ENCODE assay signal across 7 mouse cellular contexts in genomic region chr8:83698661-83699453, GRCm38 (mm10). TPM values are rescaled to one million over a fixed set of nuclear protein-coding genes. Genes with fewer than 3 reads are reported as not detected.
DNase-seq lines count a peak whose midpoint lies in the region; ATAC-seq and TF ChIP-seq lines count a peak whose summit lies in the region.

Gene Pkn1 (minus strand): TSS chr8:83699179.

- H3K27me3 ChIP-seq in intestine, embryonic 15.5 days (replicated peaks): no peaks in the 10 kb centered on the region
- H3K27me3 ChIP-seq in limb, embryonic 10.5 days (ENCODE audit: low read depth, poor library complexity, severe bottlenecking): no peaks in the 10 kb centered on the region
- H3K27me3 ChIP-seq in midbrain, embryonic 11.5 days (ENCODE audit: control insufficient read depth, insufficient read depth, low read length): no peaks in the 10 kb centered on the region
- no peaks in the 10 kb centered on the region for H3K27me3 ChIP-seq in small intestine, adult 2 months (ENCODE audit: control insufficient read depth, insufficient read depth, low read length)

- no peak for TF ChIP-seq CTCF in cortical plate, adult 2 months (IDR thresholded peaks at IDR 0.05; ENCODE audit: extremely low read depth, insufficient read depth, low read length)
- no peak for TF ChIP-seq CTCF in small intestine, adult 2 months (IDR thresholded peaks at IDR 0.05; ENCODE audit: extremely low read depth, insufficient read length, insufficient replicate concordance, low read depth, low read length)

- DNase-seq in adipocyte (ENCODE audit: low spot score): peak; percentile 69
- peak; percentile 70 to 83 for DNase-seq in gastrocnemius, postnatal 4 days (ENCODE audit: low spot score in 2 of 2)
- peak; percentile 92 for DNase-seq in limb, embryonic 10.5 days (ENCODE audit: low spot score)
- DNase-seq in midbrain, embryonic 11.5 days (ENCODE audit: low spot score, missing footprints): peak; percentile 97

- peak; percentile 93 for ATAC-seq in intestine, embryonic 15.5 days
- peak; percentile 96 for ATAC-seq in midbrain, embryonic 11.5 days (ENCODE audit: low FRiP score)

- peak within 1 kb of the TSS; percentile 97 for H3K27ac ChIP-seq in cortical plate, adult 2 months (ENCODE audit: insufficient read depth, low read length)
- H3K27ac ChIP-seq in intestine, embryonic 15.5 days: peak within 1 kb of the TSS; percentile 90
- H3K27ac ChIP-seq in limb, embryonic 10.5 days: peak within 1 kb of the TSS; percentile 95
- peak within 1 kb of the TSS; percentile 56 for H3K27ac ChIP-seq in midbrain, embryonic 11.5 days (ENCODE audit: low read depth, low read length)
- peak within 1 kb of the TSS; percentile 95 for H3K27ac ChIP-seq in small intestine, adult 2 months (ENCODE audit: insufficient read depth, low read depth, low read length)

- peak within 1 kb of the TSS; percentile 78 for H3K4me3 ChIP-seq in cortical plate, adult 2 months (ENCODE audit: insufficient read depth, low read length)
- H3K4me3 ChIP-seq in intestine, embryonic 15.5 days (replicated peaks): peak within 1 kb of the TSS; percentile 82
- H3K4me3 ChIP-seq in limb, embryonic 10.5 days: peak within 1 kb of the TSS; percentile 96
- peak within 1 kb of the TSS; percentile 85 for H3K4me3 ChIP-seq in midbrain, embryonic 11.5 days (ENCODE audit: low read depth, low read length)
- peak within 1 kb of the TSS; percentile 95 for H3K4me3 ChIP-seq in small intestine, adult 2 months (ENCODE audit: low read depth, low read length)

- H3K4me2 ChIP-seq in intestine, embryonic 15.5 days (replicated peaks): peak within 1 kb of the TSS; percentile 72
- peak within 1 kb of the TSS; percentile 97 for H3K4me2 ChIP-seq in midbrain, embryonic 11.5 days

- H3K4me1 ChIP-seq in cortical plate, adult 2 months (ENCODE audit: control insufficient read depth, insufficient read depth, low read length): peaks cover 18% of the 10 kb centered on the region
- H3K4me1 ChIP-seq in intestine, embryonic 15.5 days (replicated peaks): peaks cover 38% of the 10 kb centered on the region
- peaks cover 50% of the 10 kb centered on the region for H3K4me1 ChIP-seq in limb, embryonic 10.5 days
- H3K4me1 ChIP-seq in midbrain, embryonic 11.5 days (ENCODE audit: control insufficient read depth, insufficient read depth, low read length): peaks cover 20% of the 10 kb centered on the region
- H3K4me1 ChIP-seq in small intestine, adult 2 months (ENCODE audit: control insufficient read depth, insufficient read depth, insufficient read length, low read length): peaks cover 36% of the 10 kb centered on the region

- H3K9ac ChIP-seq in intestine, embryonic 15.5 days: peak within 1 kb of the TSS; percentile 87
- H3K9ac ChIP-seq in midbrain, embryonic 11.5 days (ENCODE audit: low read length): peak within 1 kb of the TSS; percentile 95

- TF ChIP-seq POLR2A in cortical plate, adult 2 months (IDR thresholded peaks at IDR 0.05; ENCODE audit: extremely low read depth, insufficient read depth, low read length): 0 out of 2 replicates have a peak, but pooled peaks have one; percentile 33
- peak; percentile 72; the same call in 1 of the 2 replicates for TF ChIP-seq POLR2A in small intestine, adult 2 months (IDR thresholded peaks at IDR 0.05; ENCODE audit: low read depth, low read length)

- H3K36me3 ChIP-seq in intestine, embryonic 15.5 days: no peaks in the 10 kb centered on the region
- peaks cover 4% of the 10 kb centered on the region; the same call in 1 of the 2 replicates for H3K36me3 ChIP-seq in limb, embryonic 10.5 days
- H3K36me3 ChIP-seq in midbrain, embryonic 11.5 days (ENCODE audit: control insufficient read depth, insufficient read depth, low read length): no peaks in the 10 kb centered on the region
- H3K36me3 ChIP-seq in small intestine, adult 2 months (ENCODE audit: control insufficient read depth, insufficient read depth, low read length): no peaks in the 10 kb centered on the region

- 0% methylated on average over 64 of the region's 85 CpGs for WGBS in intestine, embryonic 15.5 days
- under 1% methylated on average over 85 of the region's 85 CpGs for WGBS in limb, embryonic 10.5 days
- whole genome bisulfite sequencing in midbrain, embryonic 11.5 days: under 1% methylated on average over 77 of the region's 85 CpGs
- WGBS in small intestine, adult 2 months: under 1% methylated on average over 85 of the region's 85 CpGs

- H3K9me3 ChIP-seq in intestine, embryonic 15.5 days: no peaks in the 10 kb centered on the region
- H3K9me3 ChIP-seq in limb, embryonic 10.5 days (replicated peaks): no peaks in the 10 kb centered on the region
- no peaks in the 10 kb centered on the region for H3K9me3 ChIP-seq in midbrain, embryonic 11.5 days (ENCODE audit: control insufficient read depth, low read length)

RNA-seq across cellular contexts. Expression of gene Pkn1, which starts in this region (rescaled TPM):
- 60.8 and 70.2 TPM in 2 replicates for polyA plus RNA-seq in cortical plate, adult 2 months (2012; rRNA removed)
- total RNA-seq in gastrocnemius, postnatal 4 days (2021): 10 to 100 TPM; 56.6 to 60.0 TPM
- 34.4 and 35.2 TPM in 2 replicates for polyA plus RNA-seq in intestine, embryonic 15.5 days (2015; fragmentation: Nextera tagmentation; extraction: Ambion mirVana)
- polyA plus RNA-seq in limb, embryonic 10.5 days (2016; fragmentation: Nextera tagmentation; extraction: Ambion mirVana): 38.6 and 41.4 TPM in 2 replicates
- polyA plus RNA-seq in midbrain, embryonic 11.5 days (2014; fragmentation: Nextera tagmentation; extraction: Ambion mirVana): 18.6 and 20.3 TPM in 2 replicates
- 59.5 and 117 TPM in 2 replicates for polyA plus RNA-seq in small intestine, adult 2 months (2012; rRNA removed)

Comparison
In these comparisons a context has a peak if more than half of its experiments do, and no peak if none do; other contexts are left out.
1. Peak in every context shown above with its lines: DNase-seq, ATAC-seq, H3K4me3 ChIP-seq and H3K27ac ChIP-seq.